Mouse (Mus musculus) heart, embryonic 10.5 days (tissue): ENCODE results near the gene Pecam1. TPM values are rescaled to one million over a fixed set of nuclear protein-coding genes. Genes with fewer than 3 reads are reported as not detected.
A peak's percentile ranks its signal among the peaks of the same experiment; 100 is the strongest.
"Not testable (repeated sequence)": the region's sequence is repeated elsewhere in the genome, so short reads cannot be mapped to it uniquely, and the experiment has no call there.

ENCODE experiments used
- DNase-seq: peaks from one replicate; pipeline ENCODE4 v3.0.0-alpha.2; 2017; ENCODE audit warnings: low spot score
- H3K27ac ChIP-seq: fragments of 300-500 bp; sonication (generic); 2 replicates; pipeline ENCODE4 v1.5.1; 2016; ENCODE audit warnings: mild to moderate bottlenecking
- H3K27me3 ChIP-seq: fragments of 300-500 bp; sonication (generic); 2 replicates; pipeline ENCODE4 v1.6.1; 2016; ENCODE audit warnings: mild to moderate bottlenecking; ENCODE audit not compliant: poor library complexity, insufficient read depth, severe bottlenecking
- H3K36me3 ChIP-seq: fragments of 300-500 bp; sonication (generic); 2 replicates; pipeline ENCODE4 v1.6.1; 2016; ENCODE audit warnings: mild to moderate bottlenecking, moderate library complexity
- H3K4me1 ChIP-seq: fragments of 300-500 bp; sonication (generic); 2 replicates; pipeline ENCODE4 v1.6.1; 2016; ENCODE audit warnings: mild to moderate bottlenecking
- H3K4me3 ChIP-seq: fragments of 300-500 bp; sonication (generic); 2 replicates; pipeline ENCODE4 v1.5.1; 2016; ENCODE audit warnings: mild to moderate bottlenecking, moderate library complexity
- H3K9me3 ChIP-seq: fragments of 300-500 bp; sonication (generic); 2 replicates; pipeline ENCODE4 v1.6.1; 2016; ENCODE audit warnings: mild to moderate bottlenecking, moderate library complexity
- whole genome bisulfite sequencing: fragments of 180-500 bp; shearing (Covaris S2); methylation state at CpG from one replicate; pipeline ENCODE4 v1.1.7; 2016; 5-methylcytosine and 5-hydroxymethylcytosine counted together
- polyA plus RNA-seq: library from polyadenylated mRNA; unstranded; fragments of >200 nt; fragmentation: Nextera tagmentation; extraction: Ambion mirVana; gene quantifications from 2 replicates; pipeline ENCODE4 v1.2.1, GENCODE M21; 2016

Gene Pecam1
- 40.6 and 56.0 TPM in 2 replicates for polyA plus RNA-seq

GRCm38 (mm10) chr11:106750121-106750751 lies at the start of gene Pecam1:
Gene Pecam1, minus strand, starts transcription at chr11:106750628.
- no peak for DNase-seq
- Histone ChIP-seq H3K27me3 (no peaks in the 10 kb centered on the region), H3K36me3 (no peaks in the 10 kb centered on the region), H3K4me1 (peaks cover 11% of the 10 kb centered on the region), H3K27ac (no peak within 1 kb of the TSS), H3K4me3 (no peak within 1 kb of the TSS), H3K9me3 (no peaks in the 10 kb centered on the region)
- WGBS, result 86% methylated on average over 13 of the region's 13 CpGs

GRCm38 (mm10) chr11:106795679-106796078 lies 45.3 kb upstream of the Pecam1 start:
- no peaks in the 10 kb centered on the region for H3K4me1 ChIP-seq
- no peak overlapping the region for H3K27ac ChIP-seq
- no peak overlapping the region for H3K4me3 ChIP-seq
- DNase-seq, result peak; percentile 78
- H3K9me3 ChIP-seq, result peaks cover 6% of the 10 kb centered on the region; the same call in 1 of the 2 replicates
- no peaks in the 10 kb centered on the region for H3K27me3 ChIP-seq
- peaks cover 87% of the 10 kb centered on the region for H3K36me3 ChIP-seq
- WGBS, result 55% methylated on average over 9 of the region's 9 CpGs

- 73% methylated on average over 4 of the region's 4 CpGs for WGBS
- no peaks in the 10 kb centered on the region for H3K4me1 ChIP-seq
- DNase-seq, result no peak
- peaks cover 6% of the 10 kb centered on the region; the same call in 1 of the 2 replicates for H3K9me3 ChIP-seq
- no peaks in the 10 kb centered on the region for H3K27me3 ChIP-seq
- peaks cover 68% of the 10 kb centered on the region for H3K36me3 ChIP-seq
- no peak overlapping the region for H3K4me3 ChIP-seq
- H3K27ac ChIP-seq, result no peak overlapping the region
Measured at GRCm38 (mm10) chr11:106793846-106794245, 43.4 kb upstream of the Pecam1 start.

- H3K4me3 ChIP-seq, result peak overlapping the region; percentile 95
- H3K9me3 ChIP-seq, result no peaks in the 10 kb centered on the region
- under 1% methylated on average over 6 of the region's 6 CpGs for WGBS
- no peaks in the 10 kb centered on the region for H3K27me3 ChIP-seq
- no peak for DNase-seq
- peaks cover 5% of the 10 kb centered on the region; the same call in 1 of the 2 replicates for H3K4me1 ChIP-seq
- peak overlapping the region; percentile 100 for H3K27ac ChIP-seq
- H3K36me3 ChIP-seq, result peaks cover 60% of the 10 kb centered on the region
Measured at GRCm38 (mm10) chr11:106789649-106790048, 39.2 kb upstream of the Pecam1 start.

GRCm38 (mm10) chr11:106788775-106789459 lies 38.5 kb upstream of the Pecam1 start, which contains the start of the genes Ddx5 and Cep95:
Gene Ddx5, minus strand, starts transcription at chr11:106789185.
Gene Cep95, plus strand, starts transcription at chr11:106789252.
- DNase-seq, result peak; percentile 99
- H3K27ac ChIP-seq, result peak within 1 kb of the TSS; percentile 100
- peak within 1 kb of the TSS; percentile 95 for H3K4me3 ChIP-seq
- H3K9me3 ChIP-seq, result no peaks in the 10 kb centered on the region
- WGBS, result under 1% methylated on average over 53 of the region's 58 CpGs
- peaks cover 60% of the 10 kb centered on the region for H3K36me3 ChIP-seq
- H3K4me1 ChIP-seq, result peaks cover 5% of the 10 kb centered on the region; the same call in 1 of the 2 replicates
- H3K27me3 ChIP-seq, result no peaks in the 10 kb centered on the region

GRCm38 (mm10) chr11:106788026-106788774 lies 37.8 kb upstream of the Pecam1 start:
- under 1% methylated on average over 75 of the region's 79 CpGs for WGBS
- peak overlapping the region; percentile 100 for H3K27ac ChIP-seq
- no peaks in the 10 kb centered on the region for H3K27me3 ChIP-seq
- peak overlapping the region; percentile 95 for H3K4me3 ChIP-seq
- H3K9me3 ChIP-seq, result no peaks in the 10 kb centered on the region
- peaks cover 5% of the 10 kb centered on the region; the same call in 1 of the 2 replicates for H3K4me1 ChIP-seq
- H3K36me3 ChIP-seq, result peaks cover 60% of the 10 kb centered on the region
- DNase-seq, result peak; percentile 97

- Histone ChIP-seq H3K4me1 (peaks cover 5% of the 10 kb centered on the region; the same call in 1 of the 2 replicates), H3K4me3 (peak overlapping the region; percentile 95), H3K9me3 (no peaks in the 10 kb centered on the region), H3K36me3 (peaks cover 60% of the 10 kb centered on the region), H3K27ac (peak overlapping the region; percentile 100), H3K27me3 (no peaks in the 10 kb centered on the region)
- WGBS, result under 1% methylated on average over 65 of the region's 65 CpGs
- peak; percentile 91 for DNase-seq
Measured at GRCm38 (mm10) chr11:106787131-106788025, 37.0 kb upstream of the Pecam1 start.

GRCm38 (mm10) chr11:106785043-106785442 lies 34.6 kb upstream of the Pecam1 start:
- peaks cover 5% of the 10 kb centered on the region; the same call in 1 of the 2 replicates for H3K4me1 ChIP-seq
- H3K4me3 ChIP-seq, result no peak overlapping the region
- H3K27ac ChIP-seq, result no peak overlapping the region
- WGBS, result 85% methylated on average over 1 of the region's 1 CpGs
- no peaks in the 10 kb centered on the region for H3K9me3 ChIP-seq
- DNase-seq, result no peak
- H3K36me3 ChIP-seq, result peaks cover 75% of the 10 kb centered on the region
- H3K27me3 ChIP-seq, result no peaks in the 10 kb centered on the region

GRCm38 (mm10) chr11:106784476-106784875 lies 34.0 kb upstream of the Pecam1 start:
- 91% methylated on average over 2 of the region's 2 CpGs for WGBS
- no peak for DNase-seq
- Histone ChIP-seq H3K27ac (no peak overlapping the region), H3K9me3 (no peaks in the 10 kb centered on the region), H3K4me1 (peaks cover 5% of the 10 kb centered on the region; the same call in 1 of the 2 replicates), H3K27me3 (no peaks in the 10 kb centered on the region), H3K36me3 (peaks cover 78% of the 10 kb centered on the region), H3K4me3 (no peak overlapping the region)

GRCm38 (mm10) chr11:106782841-106783764 lies 32.7 kb upstream of the Pecam1 start:
- Histone ChIP-seq H3K27ac (no peak overlapping the region), H3K9me3 (no peaks in the 10 kb centered on the region), H3K36me3 (peaks cover 78% of the 10 kb centered on the region), H3K4me1 (peaks cover 10% of the 10 kb centered on the region; the same call in 1 of the 2 replicates), H3K4me3 (no peak overlapping the region), H3K27me3 (no peaks in the 10 kb centered on the region)
- no peak for DNase-seq
- WGBS, result 84% methylated on average over 9 of the region's 9 CpGs

- H3K27me3 ChIP-seq, H3K4me3 ChIP-seq, H3K9me3 ChIP-seq, H3K27ac ChIP-seq, DNase-seq: not testable (repeated sequence)
- H3K4me1 ChIP-seq, result peaks cover 13% of the 10 kb centered on the region; the same call in 1 of the 2 replicates
- 85% methylated on average over 7 of the region's 7 CpGs for whole genome bisulfite sequencing
- peaks cover 73% of the 10 kb centered on the region for H3K36me3 ChIP-seq
Measured at GRCm38 (mm10) chr11:106782271-106782670, 31.8 kb upstream of the Pecam1 start.
